Mouse (Mus musculus) R1 (cell line): ENCODE data around the gene Pbld2.
A peak's percentile ranks its signal among the peaks of the same experiment; 100 is the strongest.

Experiments used
- DNase-seq: peaks from one replicate; pipeline ENCODE4 v3.0.0-alpha.2; 2018; ENCODE audit warnings: low read depth, low spot score

Gene Pbld2

DNA sequence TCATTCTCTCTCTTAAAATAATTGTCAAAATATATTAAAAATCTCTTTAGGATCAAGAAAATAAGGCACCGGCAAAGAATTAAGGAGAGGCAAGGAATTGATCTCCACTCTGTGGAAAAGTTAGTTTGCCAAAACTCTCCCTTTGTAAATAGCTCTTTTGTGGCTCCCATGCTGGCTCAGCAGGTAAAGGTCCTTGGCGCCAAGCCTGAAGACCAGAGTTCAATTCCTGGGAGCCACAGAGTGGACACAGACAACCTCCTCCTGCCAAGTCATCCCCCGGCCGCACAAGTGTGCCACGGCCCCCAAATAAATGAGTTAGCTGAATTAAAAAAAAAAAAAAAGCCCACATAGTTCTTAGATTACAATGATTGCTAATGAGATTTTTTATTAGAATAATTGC, 38.6 kb downstream of the Pbld2 start:
- DNase-seq, result no peak

DNA sequence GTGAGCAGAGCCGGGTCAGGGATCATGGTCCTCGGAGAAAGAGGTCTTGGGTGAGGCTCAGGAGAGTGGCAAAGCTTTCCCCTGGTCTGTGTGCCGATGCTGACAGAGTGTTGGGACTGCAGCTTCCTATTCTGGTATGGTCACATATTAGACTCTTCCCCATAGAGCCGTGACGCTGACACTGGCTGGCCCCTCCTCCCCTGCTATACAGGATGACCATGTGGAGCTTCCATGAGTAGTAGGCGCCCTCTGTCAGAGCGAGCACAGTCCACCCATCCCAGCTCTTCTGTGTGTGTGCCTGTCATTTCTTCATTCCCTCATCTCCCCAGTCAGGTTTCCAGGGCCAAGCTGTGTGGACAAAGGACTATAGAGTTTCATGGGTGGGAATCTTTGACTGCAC, 39.2 kb downstream of the Pbld2 start:
- no peak for DNase-seq

DNA sequence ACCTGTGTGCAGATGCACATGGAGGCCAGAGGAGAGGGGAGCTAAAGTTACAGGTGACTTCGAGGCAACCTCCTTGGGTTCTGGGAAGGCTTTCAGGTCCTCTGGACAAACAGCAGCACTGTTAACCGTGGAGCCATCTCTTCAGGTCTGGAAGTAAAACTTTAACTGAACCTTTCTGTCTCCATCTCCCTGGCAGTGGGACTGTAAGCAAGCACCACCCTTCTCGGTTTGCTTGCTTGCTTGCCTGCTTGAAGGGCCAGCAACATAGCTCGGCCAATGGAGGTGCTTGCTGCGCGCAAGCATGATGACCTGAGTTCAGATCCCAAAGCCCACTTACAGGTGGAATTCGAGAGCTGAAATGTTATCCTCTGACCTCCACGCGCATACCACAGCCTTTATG, 40.4 kb downstream of the Pbld2 start:
- DNase-seq, result no peak

DNA sequence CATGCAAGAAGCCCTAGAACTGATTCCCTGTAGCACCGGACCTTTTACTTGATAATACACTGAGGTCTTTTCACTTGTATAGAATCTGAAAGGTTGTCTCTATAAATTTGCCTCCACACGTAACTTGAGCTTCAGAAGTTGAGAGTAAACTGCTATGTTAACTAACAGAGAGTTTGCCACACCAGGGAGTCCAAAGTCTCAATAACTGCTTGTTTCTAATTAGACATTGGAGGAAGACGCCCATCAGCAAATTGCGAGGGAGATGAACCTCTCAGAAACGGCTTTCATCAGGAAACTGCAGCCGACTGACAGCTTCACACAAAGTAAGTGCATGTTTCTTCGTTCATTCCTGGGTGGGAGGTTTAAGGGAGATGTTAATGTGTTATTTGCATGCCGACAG, 41.4 kb downstream of the Pbld2 start:
- DNase-seq, result no peak

DNA sequence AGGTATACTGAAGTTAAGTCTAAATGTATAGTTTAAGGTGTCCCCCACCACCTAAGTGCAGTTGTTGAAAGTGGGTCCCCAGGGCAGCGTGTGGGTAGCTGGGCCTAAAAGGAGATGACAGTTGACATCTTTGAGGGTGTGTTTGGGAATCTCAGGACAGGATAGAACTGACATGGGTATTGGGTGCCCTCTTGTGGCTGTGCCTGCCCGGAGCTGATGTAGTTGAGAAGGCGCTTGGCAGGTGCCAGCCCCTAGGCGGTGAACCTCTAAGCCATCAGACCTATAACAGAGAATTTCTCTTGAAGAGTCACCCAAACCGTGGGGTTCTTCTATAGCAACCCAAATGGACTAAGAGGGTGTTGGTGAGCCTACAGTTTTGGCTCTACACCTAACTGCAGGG, 41.9 kb downstream of the Pbld2 start:
- peak; percentile 77 for DNase-seq

DNA sequence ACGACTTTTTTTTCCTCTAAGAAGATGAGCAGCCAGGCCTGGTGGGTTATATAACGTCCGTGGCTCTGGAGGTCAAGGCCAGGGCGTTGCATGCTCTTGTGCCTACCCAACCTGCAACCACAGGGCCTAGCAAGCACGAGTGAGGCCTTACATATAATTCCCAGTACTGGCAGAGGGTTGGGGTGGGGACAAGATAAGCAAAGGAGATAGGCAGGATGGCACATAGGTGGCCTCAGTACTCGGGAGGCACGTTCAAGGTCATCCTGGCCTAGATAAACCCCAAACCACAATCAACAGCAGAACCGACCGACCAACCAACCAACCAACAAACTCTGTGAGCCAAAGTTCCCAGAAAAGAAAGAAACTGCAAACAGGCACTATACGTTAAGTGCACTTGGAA, 62.2 kb downstream of the Pbld2 start:
- no peak for DNase-seq

DNA sequence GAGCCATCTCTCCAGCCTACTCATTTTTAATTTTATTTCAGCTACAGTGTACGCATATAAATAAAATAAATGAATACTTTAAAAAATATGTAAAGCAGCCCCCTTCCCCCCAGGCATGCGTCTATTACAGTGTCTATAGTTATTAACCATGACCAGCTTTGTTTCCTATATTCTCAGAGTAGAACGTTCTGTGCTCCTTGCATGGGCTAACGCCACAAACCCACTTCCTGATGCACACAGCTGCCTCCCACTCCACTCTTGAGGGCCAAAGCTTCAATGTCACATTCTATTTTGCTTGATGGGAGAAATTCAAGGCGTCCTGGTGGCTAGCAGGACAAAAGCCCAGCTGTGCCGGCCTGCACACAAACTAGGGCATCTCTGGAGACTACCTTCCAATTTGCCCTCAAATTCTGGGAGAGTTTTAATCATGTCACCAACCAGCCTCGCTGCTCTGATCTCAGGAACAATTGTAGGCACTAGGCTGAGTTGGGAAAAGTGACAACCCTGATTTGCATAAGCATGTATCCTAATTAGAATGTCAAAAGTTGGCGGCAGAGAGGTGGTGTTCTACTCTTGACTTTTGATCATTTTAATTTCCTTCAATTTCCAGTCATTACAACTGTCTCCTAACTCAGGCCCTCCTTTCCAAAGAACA, 65.1 kb downstream of the Pbld2 start:
- peak; percentile 66 for DNase-seq

DNA sequence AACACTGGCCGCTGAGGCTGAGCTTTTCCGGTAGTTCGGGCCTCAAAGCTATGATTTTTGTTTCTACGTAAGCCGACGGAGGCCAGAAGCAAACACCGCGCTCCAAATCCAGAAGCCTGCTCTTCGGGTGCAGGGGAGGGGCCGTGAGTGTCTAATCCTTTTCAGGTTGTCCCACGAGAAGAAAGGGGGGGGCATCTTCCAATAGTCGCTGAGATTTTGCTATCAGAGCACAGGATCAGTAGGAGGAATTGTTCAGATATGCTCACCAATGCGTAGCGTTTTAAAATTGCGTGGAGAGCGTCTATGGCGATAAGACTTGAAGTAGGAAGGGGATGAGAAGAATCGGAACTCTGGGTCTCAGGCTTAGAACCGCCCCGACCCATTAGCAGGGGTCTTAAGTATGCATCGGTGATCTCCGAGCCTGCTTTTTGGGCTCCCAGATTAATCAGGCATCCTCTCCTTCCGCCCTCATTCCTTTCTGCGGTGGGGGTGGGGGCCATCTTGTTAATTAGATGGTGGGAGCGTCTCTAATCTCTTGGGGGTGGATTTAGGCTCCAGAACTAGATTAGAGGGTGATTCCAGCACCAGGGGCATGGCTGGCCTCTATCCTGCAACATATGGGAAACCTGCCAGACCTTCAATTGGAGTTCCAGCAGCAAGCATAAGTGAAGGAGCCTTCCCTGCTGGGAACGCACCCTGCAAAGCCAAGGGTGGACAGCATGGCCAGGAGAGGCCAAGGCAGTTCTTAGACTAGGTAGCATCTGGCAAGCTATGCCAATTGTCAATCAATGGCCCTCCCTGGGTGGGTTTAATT, 65.8 kb downstream of the Pbld2 start:
- no peak for DNase-seq

DNA sequence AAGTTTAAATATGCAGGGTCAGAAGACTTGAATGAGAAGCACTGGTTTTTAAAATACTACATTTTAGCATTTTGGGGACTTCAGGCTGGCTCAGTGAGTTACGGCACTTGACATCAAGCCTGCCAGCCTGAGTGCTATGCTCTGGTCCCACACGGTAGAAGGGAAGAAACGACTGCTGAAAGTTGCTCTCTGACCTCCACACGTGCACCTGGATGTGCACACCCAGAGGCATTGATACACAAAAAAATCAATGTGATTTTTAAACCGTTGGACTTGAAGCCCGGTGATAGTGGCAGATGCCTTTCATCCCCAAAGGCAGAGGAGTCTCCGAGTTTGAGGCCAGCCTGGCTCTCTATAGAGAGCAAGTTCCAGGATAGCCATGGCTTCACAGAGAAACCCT, 67.8 kb downstream of the Pbld2 start:
- DNase-seq, result no peak

DNA sequence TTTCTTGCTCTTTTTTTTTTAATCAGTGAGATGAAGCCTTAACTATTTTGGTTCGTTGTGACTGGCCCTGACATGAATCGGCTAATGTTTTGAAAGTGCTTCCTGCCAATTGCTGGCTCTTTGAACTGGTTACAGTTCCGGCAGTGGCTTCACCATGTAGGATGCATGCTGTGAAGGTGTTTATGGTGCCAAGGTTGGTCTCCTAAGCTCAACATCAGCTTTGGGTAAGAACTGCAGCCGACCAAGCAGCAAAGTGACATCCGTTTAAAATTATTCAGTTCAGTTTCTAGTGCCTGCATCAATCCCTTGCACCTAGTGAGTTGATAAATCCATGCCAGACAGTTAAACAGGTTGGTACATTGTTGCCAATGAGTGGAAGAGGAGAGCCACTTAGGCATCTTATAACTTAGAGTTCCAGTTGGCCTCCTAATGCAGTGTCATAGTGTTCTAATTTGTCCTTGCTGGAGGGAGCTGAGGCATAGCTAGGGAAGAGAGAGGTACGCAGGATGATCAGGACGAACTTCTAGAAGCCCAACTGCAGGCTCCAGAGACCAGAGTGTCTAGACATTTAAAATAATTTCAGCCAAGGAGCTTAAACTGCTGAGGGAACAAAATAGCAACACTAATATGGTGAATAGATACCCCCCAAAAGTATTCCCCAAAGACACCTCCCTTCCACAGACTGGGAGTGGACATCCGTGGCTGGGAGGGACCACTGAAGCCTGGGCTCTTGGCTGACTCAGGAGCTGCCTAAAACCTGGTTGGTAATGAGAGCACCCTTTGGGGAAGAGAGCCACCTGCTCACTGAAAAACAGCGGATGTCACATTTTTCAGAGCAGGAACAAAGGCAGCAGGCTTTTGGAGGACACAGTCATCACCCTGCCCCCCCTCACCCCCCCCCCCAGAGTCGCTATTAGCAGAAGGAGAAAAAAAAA, 68.8 kb downstream of the Pbld2 start:
- no peak for DNase-seq

DNA sequence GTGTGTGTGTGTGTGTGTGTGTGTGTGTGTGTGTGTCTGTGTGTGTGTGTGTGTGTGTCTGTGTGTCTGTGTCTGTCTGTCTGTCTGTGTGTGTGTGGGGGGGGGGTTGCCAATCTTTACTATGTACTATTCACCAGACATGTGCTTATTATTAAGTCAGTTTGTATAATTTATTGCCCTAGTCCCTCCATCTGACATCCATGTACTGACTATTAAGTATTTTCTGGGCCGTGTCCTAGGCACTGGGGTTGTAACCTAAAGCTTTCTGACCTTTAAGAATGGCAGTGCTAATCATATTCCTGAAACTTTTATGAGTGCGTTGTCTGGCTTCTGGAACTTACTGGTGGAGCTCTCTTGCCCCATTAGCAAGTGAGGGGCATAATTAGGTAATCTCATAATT, 72.6 kb downstream of the Pbld2 start:
- no peak for DNase-seq

DNA sequence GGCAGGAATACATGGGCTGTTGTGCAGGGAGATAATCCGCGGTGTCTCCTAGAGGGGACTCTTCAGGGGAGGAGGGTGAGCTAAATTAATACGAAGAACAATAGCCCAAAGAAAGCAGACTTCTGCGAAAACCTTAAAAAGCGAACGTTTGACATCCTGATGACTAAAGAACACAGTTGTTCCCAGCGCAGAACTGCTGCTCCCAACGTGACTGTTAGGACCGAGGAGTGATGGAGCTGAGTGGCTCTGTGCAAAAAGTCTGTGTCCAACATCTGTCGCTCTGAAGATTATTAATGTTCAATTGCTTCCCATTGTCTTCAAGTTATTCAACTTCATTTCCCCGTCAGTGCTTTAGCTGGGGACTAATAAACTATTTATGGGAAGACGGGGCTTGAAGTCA, 74.1 kb downstream of the Pbld2 start:
- no peak for DNase-seq

DNA sequence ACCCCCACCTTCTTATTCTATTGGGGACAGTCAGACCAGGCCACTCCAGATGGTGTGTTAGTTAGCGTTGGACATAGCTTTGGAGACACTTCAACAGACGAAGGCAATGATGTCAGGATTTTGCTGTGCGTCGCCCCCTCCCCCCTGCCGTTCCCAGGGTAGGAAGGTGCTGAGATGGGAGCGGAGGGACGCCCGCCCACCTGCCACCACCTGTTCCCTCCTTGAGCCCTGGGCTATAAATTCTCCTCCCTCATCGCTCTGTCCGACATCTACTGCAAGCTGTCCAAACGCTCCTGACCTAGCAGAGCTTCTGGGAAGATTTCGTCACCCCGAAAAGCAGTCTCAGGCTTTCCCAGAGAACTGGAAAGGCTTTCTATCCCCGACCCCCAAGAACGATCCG, 75.4 kb downstream of the Pbld2 start, which contains the start of gene Atoh7:
Atoh7 (plus strand) TSS at position 131 of the 400 bp plus-strand sequence.
- DNase-seq, result peak; percentile 55

DNA sequence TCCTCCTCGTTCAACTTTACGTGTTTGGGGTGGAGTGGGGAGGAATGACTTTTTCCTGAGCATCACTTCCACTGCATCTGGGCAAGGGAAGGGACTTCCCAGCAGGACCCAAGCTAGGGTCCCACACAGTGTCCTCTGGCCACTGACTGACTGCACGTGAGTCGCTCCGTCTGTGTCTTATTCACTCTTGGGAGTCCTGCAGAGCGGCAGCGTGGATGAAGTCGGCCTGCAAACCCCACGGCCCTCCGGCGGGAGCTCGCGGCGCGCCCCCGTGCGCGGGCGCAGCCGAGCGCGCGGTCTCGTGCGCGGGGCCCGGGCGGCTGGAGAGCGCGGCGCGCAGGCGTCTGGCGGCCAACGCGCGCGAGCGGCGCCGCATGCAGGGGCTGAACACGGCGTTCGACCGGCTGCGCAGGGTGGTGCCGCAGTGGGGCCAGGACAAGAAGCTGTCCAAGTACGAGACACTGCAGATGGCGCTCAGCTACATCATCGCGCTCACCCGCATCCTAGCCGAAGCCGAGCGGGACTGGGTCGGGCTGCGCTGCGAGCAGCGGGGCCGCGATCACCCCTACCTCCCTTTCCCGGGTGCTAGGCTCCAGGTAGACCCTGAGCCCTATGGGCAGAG, 75.9 kb downstream of the Pbld2 start:
- DNase-seq, result peak; percentile 76

DNA sequence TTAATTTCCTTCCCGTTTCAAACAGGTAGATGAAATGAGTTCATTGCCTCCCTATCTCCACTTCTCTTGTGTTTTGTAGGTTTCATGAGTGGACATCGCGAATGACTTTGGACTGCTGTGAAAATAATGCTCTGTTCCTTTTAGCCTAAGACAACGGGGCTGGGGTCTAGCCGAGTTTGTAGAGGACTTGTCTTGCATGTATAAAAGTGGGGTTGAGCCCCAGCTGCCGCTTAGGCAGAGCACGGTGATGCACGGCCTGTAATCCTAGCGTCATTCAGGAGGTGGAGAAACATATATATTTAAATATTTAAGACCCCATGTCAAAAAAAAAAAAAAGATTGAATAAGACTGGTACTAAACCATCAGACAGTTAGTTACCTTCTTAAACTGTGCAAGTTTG, 76.5 kb downstream of the Pbld2 start:
- no peak for DNase-seq
